Mouse (Mus musculus) stomach, postnatal 0 days (tissue): Measurements from ENCODE around the gene Tmem256.

Experiments used
- CTCF ChIP-seq: IDR thresholded peaks from 2 replicates; pipeline ENCODE4 v1.5.1; 2016; ENCODE audit warnings: antibody characterized with exemption, low read depth, mild to moderate bottlenecking, moderate library complexity
- EP300 ChIP-seq: optimal IDR thresholded peaks from 2 replicates; pipeline ENCODE3; 2016; ENCODE audit warnings: antibody characterized with exemption

DNA sequence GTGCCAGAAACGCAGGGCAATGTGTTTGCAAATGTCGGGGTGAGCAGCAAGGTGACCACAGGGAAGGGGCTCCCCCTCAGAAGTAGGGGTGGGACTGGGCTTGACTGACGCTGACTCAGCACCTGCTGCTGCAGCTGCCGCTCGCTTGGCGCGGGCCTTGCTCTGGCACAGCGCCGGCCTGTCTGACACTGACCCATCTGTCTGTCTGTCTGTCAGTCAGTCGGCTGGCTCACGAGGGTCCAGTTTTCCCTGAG, 38.2 kb upstream of the Tmem256 start:
- TF ChIP-seq CTCF: no peak
- TF ChIP-seq EP300: no peak
